Mouse (Mus musculus) lung, embryonic 16.5 days (tissue): Measurements from ENCODE around the gene Cyp2a22. TPM values are rescaled to one million over a fixed set of nuclear protein-coding genes. Genes with fewer than 3 reads are reported as not detected.
A peak's percentile ranks its signal among the peaks of the same experiment; 100 is the strongest.
"Not testable (repeated sequence)": the region's sequence is repeated elsewhere in the genome, so short reads cannot be mapped to it uniquely, and the experiment has no call there.

Experiments used
- ATAC-seq: fragments of 200-750 bp; cut with Nextera tagmentation; 2 replicates; pipeline ENCODE4 v1.8.0; 2017; ENCODE audit warnings: low read depth, mild to moderate bottlenecking, moderate library complexity
- H3K27ac ChIP-seq: fragments of 300-500 bp; sonication (generic); 2 replicates; pipeline ENCODE4 v1.5.1; 2014; ENCODE audit warnings: mild to moderate bottlenecking, control low read depth, low read length
- H3K27me3 ChIP-seq: fragments of 300-500 bp; sonication (generic); 2 replicates; pipeline ENCODE4 v1.6.1; 2014; ENCODE audit warnings: low read depth, low read length, mixed read lengths; ENCODE audit not compliant: control insufficient read depth, insufficient read depth
- H3K36me3 ChIP-seq: fragments of 300-500 bp; sonication (generic); 2 replicates; pipeline ENCODE4 v1.6.1; 2014; ENCODE audit warnings: low read length; ENCODE audit not compliant: control insufficient read depth, insufficient read depth
- H3K4me1 ChIP-seq: fragments of 300-500 bp; sonication (generic); replicated peaks from 2 replicates; pipeline ENCODE4 v1.6.1; 2014; ENCODE audit warnings: low read length, mixed read lengths; ENCODE audit not compliant: control insufficient read depth, insufficient read depth
- H3K4me2 ChIP-seq: fragments of 300-500 bp; sonication (generic); 2 replicates; pipeline ENCODE4 v1.6.1; 2014; ENCODE audit warnings: low read depth, low read length, control low read depth
- H3K4me3 ChIP-seq: fragments of 300-500 bp; sonication (generic); 2 replicates; pipeline ENCODE4 v1.5.1; 2014; ENCODE audit warnings: mild to moderate bottlenecking, low read length, control low read depth
- H3K9ac ChIP-seq: fragments of 300-500 bp; sonication (generic); 2 replicates; pipeline ENCODE4 v1.6.1; 2014; ENCODE audit warnings: low read length, control low read depth
- H3K9me3 ChIP-seq: fragments of 300-500 bp; sonication (generic); 2 replicates; pipeline ENCODE4 v1.6.1; 2016; ENCODE audit warnings: low read length; ENCODE audit not compliant: control insufficient read depth
- WGBS: fragments of 180-500 bp; shearing (Covaris S2); extraction: QIAGEN DNeasy Blood & Tissue Kit; methylation state at CpG from one replicate; pipeline ENCODE4 v1.1.7; 2014; 5-methylcytosine and 5-hydroxymethylcytosine counted together
- polyA plus RNA-seq: library from polyadenylated mRNA; unstranded; fragments of >200 nt; fragmentation: Nextera tagmentation; extraction: Ambion mirVana; gene quantifications from 2 replicates; pipeline ENCODE4 v1.2.1, GENCODE M21; 2015

The Cyp2a22 gene
- not detected in 2 replicates for polyA plus RNA-seq

- no peaks in the 10 kb centered on the region for H3K27me3 ChIP-seq
- no peak within 1 kb of the TSS for H3K4me3 ChIP-seq
- no peak within 1 kb of the TSS for H3K9ac ChIP-seq
- no peak within 1 kb of the TSS for H3K27ac ChIP-seq
- H3K4me1 ChIP-seq = no peaks in the 10 kb centered on the region
- no peak for ATAC-seq
- H3K36me3 ChIP-seq = no peaks in the 10 kb centered on the region
- 76% methylated on average over 4 of the region's 4 CpGs for WGBS
- no peaks in the 10 kb centered on the region for H3K9me3 ChIP-seq
- H3K4me2 ChIP-seq = no peak within 1 kb of the TSS
Observed at GRCm38 (mm10) chr7:26939262-26939661, at the start of gene Cyp2a22. Gene Cyp2a22 (minus strand): TSS chr7:26939384.

GRCm38 (mm10) chr7:26983151-26983550, 44.0 kb upstream of the Cyp2a22 start:
- H3K4me2 ChIP-seq, H3K4me3 ChIP-seq, H3K9ac ChIP-seq, H3K27ac ChIP-seq, ATAC-seq, H3K9me3 ChIP-seq, H3K4me1 ChIP-seq, H3K36me3 ChIP-seq, H3K27me3 ChIP-seq: not testable (repeated sequence)
- 27% methylated on average over 1 of the region's 1 CpGs for WGBS

- Histone ChIP-seq H3K4me1 (no peaks in the 10 kb centered on the region), H3K4me2 (no peak overlapping the region), H3K9me3 (no peaks in the 10 kb centered on the region), H3K27me3 (no peaks in the 10 kb centered on the region), H3K36me3 (no peaks in the 10 kb centered on the region), H3K27ac (no peak overlapping the region), H3K9ac (no peak overlapping the region), H3K4me3 (no peak overlapping the region)
- ATAC-seq = no peak
- WGBS = 33% methylated on average over 1 of the region's 1 CpGs
Observed at GRCm38 (mm10) chr7:26982551-26982950, 43.4 kb upstream of the Cyp2a22 start.

GRCm38 (mm10) chr7:26981937-26982336, 42.8 kb upstream of the Cyp2a22 start:
- H3K4me1 ChIP-seq, H3K36me3 ChIP-seq, H3K27me3 ChIP-seq, ATAC-seq, H3K9ac ChIP-seq, H3K4me3 ChIP-seq, H3K9me3 ChIP-seq, H3K4me2 ChIP-seq, H3K27ac ChIP-seq: not testable (repeated sequence)
- WGBS = 77% methylated on average over 1 of the region's 1 CpGs

GRCm38 (mm10) chr7:26981464-26981863, 42.3 kb upstream of the Cyp2a22 start:
- not testable (repeated sequence) for ATAC-seq, H3K9me3 ChIP-seq, H3K4me3 ChIP-seq, H3K27me3 ChIP-seq, H3K4me2 ChIP-seq, H3K36me3 ChIP-seq, H3K9ac ChIP-seq, H3K27ac ChIP-seq, H3K4me1 ChIP-seq
- WGBS = 61% methylated on average over 2 of the region's 2 CpGs

GRCm38 (mm10) chr7:26962371-26962770, 23.2 kb upstream of the Cyp2a22 start:
- not testable (repeated sequence) for H3K27me3 ChIP-seq, ATAC-seq, H3K9ac ChIP-seq, H3K4me2 ChIP-seq, H3K27ac ChIP-seq, H3K36me3 ChIP-seq, H3K9me3 ChIP-seq, H3K4me3 ChIP-seq, H3K4me1 ChIP-seq
- 49% methylated on average over 1 of the region's 1 CpGs for WGBS

- not testable (repeated sequence) for H3K4me2 ChIP-seq, H3K9ac ChIP-seq, H3K27ac ChIP-seq, H3K9me3 ChIP-seq, ATAC-seq, H3K36me3 ChIP-seq, H3K27me3 ChIP-seq, H3K4me1 ChIP-seq, H3K4me3 ChIP-seq
- WGBS = 89% methylated on average over 2 of the region's 2 CpGs
Observed at GRCm38 (mm10) chr7:26953306-26953705, 14.1 kb upstream of the Cyp2a22 start.

GRCm38 (mm10) chr7:26952671-26953070, 13.5 kb upstream of the Cyp2a22 start:
- H3K4me1 ChIP-seq, H3K9me3 ChIP-seq, H3K4me3 ChIP-seq, H3K27me3 ChIP-seq, H3K4me2 ChIP-seq, H3K36me3 ChIP-seq, H3K27ac ChIP-seq, H3K9ac ChIP-seq, ATAC-seq: not testable (repeated sequence)
- WGBS = 65% methylated on average over 3 of the region's 3 CpGs

- ATAC-seq = peak; percentile 97
- H3K27me3 ChIP-seq, H3K9ac ChIP-seq, H3K4me1 ChIP-seq, H3K4me3 ChIP-seq, H3K27ac ChIP-seq, H3K9me3 ChIP-seq, H3K36me3 ChIP-seq, H3K4me2 ChIP-seq: not testable (repeated sequence)
- WGBS = 17% methylated on average over 2 of the region's 2 CpGs
Observed at GRCm38 (mm10) chr7:26941320-26941925, 2.2 kb upstream of the Cyp2a22 start.

- not testable (repeated sequence) for H3K9ac ChIP-seq, H3K4me3 ChIP-seq, H3K4me2 ChIP-seq, ATAC-seq, H3K36me3 ChIP-seq, H3K27me3 ChIP-seq, H3K27ac ChIP-seq, H3K4me1 ChIP-seq, H3K9me3 ChIP-seq
- WGBS = 53% methylated on average over 2 of the region's 2 CpGs
Observed at GRCm38 (mm10) chr7:26917114-26917513, 22.1 kb downstream of the Cyp2a22 start.
